Mouse (Mus musculus): ENCODE measurements around the gene Cenpq. TPM values are rescaled to one million over a fixed set of nuclear protein-coding genes. Genes with fewer than 3 reads are reported as not detected.

Gene Cenpq
- 1 to 10 TPM; 4.5 to 4.7 TPM for total RNA-seq (2021)
- long read RNA-seq, experiment 1, transcript Cenpq-201 (9 exons, 1,942 nt) = major isoform, 6 of 7 reads
- long read RNA-seq, experiment 1, partial matches to known transcripts = 0 of 7 reads
- long read RNA-seq, experiment 1, other reads (novel, unspliced or antisense) = 1 of 7 reads
- long read RNA-seq, experiment 2, partial matches to known transcripts = 0 of 5 reads
- long read RNA-seq, experiment 2, other reads (novel, unspliced or antisense) = 1 of 5 reads

DNA sequence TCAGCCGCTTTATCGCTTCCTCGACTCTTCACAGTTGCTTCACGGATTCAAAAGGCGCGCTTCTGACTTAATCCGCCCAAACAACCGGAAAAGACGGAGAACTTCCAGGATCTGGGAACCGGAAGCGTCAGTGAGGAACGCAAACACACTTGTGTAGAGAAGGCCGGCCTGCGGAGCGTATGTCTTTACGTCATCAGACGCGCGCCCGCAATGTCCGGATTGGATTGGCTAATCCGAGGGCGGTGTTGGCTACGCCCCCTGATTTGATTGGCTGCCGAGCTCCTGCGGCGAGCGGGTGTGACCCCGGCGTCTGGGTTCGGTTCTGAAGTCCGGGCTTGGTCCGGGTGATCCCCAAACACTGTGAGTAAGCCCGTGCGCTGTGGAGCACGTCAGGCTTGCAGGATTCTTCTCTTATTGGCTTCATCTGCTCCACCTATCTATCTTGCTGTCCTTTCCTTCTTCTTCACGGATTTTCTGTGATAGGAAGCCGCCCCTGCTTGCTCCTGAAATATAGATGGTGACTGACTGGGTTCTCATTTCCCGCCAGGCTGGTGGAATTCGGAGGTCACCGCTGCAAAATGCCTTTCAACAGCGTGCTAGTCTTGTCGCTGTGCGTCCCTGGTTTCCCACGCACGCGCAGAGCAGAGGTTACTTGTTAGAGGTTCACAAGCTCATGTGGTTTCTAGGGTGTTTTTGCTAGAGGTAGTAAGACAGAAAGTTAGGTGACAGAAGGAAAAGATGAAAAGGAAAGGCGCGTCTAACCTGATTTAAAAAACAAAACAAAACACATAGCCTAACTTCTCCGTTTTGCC lies at the start of gene Cenpq, which contains the start of gene Mut:
TSS of gene Cenpq (minus strand) at position 628 of the 812 bp plus-strand sequence.
TSS of gene Mut (plus strand) at position 266 of the 812 bp plus-strand sequence.
- intact Hi-C loops (cut with DNase I; ENCODE audit: low total_unique reads) = no loop called here
- DNase-seq = peak; percentile 98

DNA sequence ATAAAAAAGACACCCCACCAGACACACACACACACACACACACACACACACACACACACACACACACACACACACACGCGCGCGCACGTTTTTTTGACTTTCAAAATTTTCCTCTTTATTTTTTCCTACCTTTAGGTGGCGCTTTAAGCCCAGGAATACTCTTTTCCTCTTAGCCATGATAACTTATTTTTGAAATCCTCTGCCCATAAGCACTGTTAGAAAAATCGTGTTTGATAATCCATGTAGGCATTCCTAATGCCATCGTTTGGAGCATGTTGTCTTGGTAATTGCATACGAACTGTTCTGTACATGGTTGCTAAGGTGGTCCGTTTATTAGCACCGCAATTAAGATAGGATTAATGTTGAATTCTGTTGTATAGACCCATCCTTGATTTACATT lies 43.1 kb upstream of the Cenpq start:
- intact Hi-C loops (cut with DNase I; ENCODE audit: low total_unique reads) = no loop called here
- DNase-seq = no peak

DNA sequence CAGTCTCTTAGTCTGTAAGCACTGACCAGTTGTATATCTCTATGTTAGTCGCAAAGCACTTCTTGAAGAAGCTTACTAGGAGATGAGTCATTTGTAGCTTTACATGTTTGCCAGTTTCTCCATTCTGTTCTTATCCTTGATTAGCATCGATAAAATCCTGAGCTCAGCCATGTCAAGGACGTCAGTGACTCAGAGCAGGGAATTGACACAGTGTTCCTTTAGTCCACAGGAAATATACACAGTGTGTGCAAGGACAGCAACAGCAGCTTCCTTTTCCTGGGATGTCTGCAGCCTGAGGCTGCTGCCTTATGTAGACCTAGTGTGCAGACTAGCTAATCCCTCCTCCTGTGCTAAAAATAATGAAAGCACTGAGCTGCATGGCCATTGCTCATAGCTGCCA lies 13.7 kb upstream of the Cenpq start:
- intact Hi-C loops (cut with DNase I; ENCODE audit: low total_unique reads) = no loop called here
- no peak for DNase-seq

DNA sequence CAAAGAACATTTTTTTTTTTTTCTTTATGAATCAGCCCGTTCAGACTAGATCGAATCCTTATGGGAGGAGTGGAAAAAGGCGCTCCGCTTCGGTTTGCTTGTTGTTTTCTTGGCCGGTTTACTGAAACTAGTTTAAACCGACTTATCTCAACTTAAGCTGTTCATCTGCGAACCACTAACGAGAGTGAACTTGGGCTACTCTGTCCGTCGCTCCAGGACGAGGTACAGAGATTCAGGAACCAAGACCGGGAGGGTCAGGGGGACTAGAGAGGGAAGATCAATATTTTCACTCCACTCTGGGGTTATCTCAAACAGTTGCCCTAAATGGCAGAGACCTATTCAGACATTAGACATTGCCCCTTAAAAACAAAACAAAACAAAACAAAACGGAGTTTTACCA lies 862 bp downstream of the Cenpq start:
- intact Hi-C loops (cut with DNase I; ENCODE audit: low total_unique reads) = no loop called here
- no peak for DNase-seq

DNA sequence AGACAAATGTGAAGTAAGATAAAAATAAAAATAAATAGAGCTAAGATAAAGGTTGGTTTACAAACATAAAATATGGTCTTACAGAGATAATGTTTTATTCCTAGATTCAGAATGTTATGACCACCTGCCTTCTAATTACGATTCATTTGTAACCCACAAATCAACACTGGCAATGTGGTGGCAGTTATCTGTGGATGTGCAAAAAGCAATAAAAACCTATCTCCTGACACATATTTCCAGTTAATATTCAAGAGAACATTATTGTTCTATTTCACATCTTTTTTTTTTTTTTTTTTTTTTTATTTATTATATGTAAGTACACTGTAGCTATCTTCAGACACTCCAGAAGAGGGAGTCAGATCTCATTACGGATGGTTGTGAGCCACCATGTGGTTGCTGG lies 19.3 kb downstream of the Cenpq start:
- DNase-seq = no peak
- intact Hi-C loops (cut with DNase I; ENCODE audit: low total_unique reads) = no loop called here

DNA sequence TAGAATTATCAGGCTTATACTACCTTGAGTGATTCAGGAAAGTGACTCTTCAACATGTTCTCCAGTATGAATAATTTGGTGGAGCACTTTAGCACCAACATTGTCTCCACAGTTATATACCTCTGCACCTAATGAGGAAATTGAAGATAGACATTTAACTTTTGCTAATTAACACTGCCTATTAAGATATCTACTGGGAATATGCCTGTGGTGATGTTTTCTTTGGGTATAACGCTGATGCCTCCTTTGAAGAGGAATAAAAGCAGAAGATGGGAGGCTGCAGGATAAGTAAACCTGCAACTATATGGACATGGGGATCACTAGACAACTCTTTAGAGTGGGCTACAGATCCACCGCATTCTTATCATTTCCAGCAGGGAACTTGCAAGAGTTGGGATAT lies 20.6 kb downstream of the Cenpq start, which contains the start of gene Glyatl3:
TSS of gene Glyatl3 (minus strand) at position 101 of the 400 bp plus-strand sequence.
- DNase-seq = no peak
- intact Hi-C loops (cut with DNase I; ENCODE audit: low total_unique reads) = no loop called here

DNA sequence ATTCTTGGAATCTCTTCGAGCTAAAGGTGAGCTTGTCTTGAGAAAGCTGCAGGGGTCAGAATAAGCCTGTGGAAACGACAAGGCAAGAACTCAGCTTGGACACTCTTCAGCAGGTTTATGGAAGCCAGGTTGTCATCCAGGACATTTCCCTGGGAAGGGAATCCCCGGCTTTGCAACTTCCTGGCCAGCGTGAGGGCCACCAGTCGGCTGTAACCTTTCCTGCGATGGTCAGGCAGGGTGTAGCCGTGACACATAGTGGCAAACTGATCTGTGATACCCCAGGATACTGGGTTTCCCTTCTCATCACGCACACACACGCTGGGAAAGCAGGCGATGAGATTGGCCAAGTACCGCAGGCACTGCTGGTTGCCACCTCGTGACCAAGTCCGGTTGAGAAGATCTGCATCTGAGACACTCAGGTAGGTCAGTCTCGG lies 30.1 kb downstream of the Cenpq start:
- DNase-seq = no peak
- intact Hi-C loops (cut with DNase I; ENCODE audit: low total_unique reads) = no loop called here

DNA sequence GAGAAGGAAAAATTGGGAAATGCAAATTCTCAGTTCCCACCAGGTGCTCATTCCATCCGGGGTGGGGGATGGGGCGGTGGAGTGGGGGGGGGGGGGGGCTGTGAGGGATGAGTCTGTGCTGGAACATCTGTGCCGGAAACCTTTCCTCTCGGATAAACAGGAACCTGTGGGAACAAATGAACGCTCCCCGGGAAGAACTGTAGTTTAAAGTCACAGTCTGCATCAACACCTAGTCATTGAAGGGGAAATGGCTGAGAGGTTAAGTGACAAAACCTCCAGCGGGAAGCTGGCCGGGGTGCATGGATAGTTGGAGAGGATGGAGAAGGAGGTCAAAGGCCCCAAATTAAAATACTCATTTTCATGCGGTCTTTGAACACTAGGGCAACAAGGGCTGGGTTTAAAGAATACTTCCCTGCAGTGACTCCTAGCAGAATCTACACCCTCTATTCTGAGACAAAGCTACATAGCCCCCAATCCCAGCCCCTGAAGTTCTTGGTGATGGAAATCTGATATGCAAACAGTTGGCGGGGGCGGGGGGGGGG lies 30.7 kb downstream of the Cenpq start:
- DNase-seq = no peak
- intact Hi-C loops (cut with DNase I; ENCODE audit: low total_unique reads) = no loop called here

DNA sequence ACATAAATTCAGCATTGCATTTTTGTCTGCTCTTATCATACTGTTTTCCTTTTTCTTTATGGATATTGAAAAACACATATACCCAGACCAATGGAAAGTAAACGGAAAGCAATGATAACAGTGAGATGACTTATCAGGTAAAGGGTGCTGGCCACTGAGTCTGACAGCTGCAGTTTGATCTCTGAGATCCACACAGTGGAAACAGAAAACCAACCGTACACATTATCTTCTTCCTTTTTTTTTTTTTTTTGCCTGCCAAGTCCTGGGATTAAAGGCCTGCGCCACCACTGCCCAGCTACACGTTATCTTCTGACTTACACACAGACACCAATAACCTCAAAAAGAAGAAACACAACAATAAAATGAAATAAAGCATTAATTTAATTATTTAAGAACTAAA lies 31.5 kb downstream of the Cenpq start:
- DNase-seq = no peak
- intact Hi-C loops (cut with DNase I; ENCODE audit: low total_unique reads) = no loop called here

DNA sequence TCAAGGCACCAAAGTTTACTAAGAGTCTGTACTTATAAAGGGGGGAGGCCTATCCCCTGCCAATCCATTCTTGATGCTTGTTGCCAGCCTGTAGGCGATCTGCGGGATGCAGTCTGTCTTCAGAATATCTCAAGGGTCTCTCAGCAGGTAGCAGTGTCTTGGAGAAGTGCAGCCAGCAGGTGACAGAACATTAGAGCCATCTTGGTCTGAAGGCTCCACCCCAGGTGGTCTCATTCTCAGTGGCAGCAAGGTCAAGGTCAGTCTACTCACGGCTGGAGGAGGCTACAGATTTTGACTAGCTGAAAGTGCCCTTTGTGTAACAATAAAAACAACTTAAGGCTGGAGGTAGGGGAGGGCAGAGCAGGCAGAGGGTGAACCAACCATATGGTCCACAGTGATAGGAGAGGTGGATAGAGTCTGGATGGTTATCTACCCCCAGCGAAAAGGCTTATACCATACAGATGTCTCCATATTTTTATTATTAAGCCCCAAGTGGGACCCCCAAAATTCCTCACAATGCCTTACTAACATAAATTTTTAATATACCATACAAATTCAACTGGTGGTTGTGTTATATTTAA lies 35.0 kb downstream of the Cenpq start:
- intact Hi-C loops (cut with DNase I; ENCODE audit: low total_unique reads) = loop anchor here (5.0 kb wide), 1 partner anchor 63 kb away; no protein-coding TSS in a partner anchor
- DNase-seq = no peak

DNA sequence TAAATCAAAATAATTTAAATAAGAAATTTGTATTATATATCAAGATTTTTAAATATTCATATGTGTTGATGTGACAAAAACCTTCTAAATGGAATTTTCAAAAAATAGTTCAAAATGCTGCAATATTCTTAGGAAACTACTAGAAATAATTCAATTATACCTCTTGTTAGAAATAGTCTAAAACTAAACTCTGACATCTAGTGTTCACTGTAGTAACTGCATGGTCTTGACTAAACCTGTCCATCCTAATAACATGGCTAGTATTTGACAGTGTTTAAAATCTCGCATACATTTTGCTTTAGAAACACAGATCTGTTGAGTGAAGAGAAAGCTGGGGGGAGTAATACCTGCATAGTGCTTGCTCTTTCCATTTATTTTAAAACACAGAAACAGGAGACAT lies 38.0 kb downstream of the Cenpq start:
- intact Hi-C loops (cut with DNase I; ENCODE audit: low total_unique reads) = loop anchor here (5.0 kb wide), 1 partner anchor 60 kb away; no protein-coding TSS in a partner anchor
- no peak for DNase-seq

DNA sequence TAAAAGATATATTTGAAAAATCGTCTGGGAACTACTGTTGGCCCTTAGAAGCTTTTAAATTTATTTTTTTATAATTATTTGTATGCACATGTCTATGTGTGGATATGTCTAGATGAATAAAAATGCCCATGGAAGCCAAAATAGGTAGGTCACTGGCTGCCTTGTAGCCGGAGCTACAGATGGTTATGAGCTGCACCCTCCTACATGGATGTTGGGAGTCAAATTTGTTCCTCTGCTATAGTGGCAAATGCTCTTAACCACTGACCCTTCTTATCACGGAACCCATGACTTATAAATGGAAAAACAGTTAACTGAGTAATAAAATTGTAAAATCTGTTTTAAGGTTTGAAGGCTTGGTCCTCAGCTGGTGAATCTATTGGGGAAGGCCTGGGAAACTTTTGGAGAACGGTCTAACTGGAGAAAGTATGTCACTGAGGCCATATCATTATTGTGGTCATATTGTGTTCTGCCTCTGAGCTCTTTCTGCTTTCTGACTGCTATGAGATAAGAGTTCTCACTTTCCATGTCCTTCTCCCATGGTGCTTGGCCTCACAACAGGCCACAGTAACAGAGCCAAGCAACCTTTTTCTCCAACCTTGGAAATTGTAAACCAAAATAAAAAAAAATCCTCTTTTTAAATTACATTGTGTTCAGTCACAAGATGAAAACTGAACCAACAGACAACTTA lies 46.9 kb downstream of the Cenpq start:
- intact Hi-C loops (cut with DNase I; ENCODE audit: low total_unique reads) = no loop called here
- DNase-seq = no peak

DNA sequence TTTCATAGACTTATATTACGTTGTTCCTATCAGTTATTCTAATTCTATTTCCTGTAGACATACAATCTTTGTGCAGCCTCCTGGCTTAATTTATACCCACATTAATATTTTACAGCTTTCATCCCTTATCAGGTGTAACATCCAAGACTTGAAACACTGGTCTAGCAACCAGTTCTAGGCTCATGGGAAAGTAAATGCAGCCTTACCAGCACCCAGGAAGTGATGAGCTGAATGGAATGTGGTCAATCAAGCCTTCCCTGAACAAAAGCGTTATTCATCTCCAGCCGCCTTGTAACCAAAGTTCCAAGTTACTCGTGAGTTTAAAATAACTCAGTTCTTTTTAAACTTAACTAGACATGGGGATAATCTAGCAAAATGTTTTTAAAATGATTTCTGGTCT lies 49.7 kb downstream of the Cenpq start:
- no peak for DNase-seq
- intact Hi-C loops (cut with DNase I; ENCODE audit: low total_unique reads) = no loop called here

DNA sequence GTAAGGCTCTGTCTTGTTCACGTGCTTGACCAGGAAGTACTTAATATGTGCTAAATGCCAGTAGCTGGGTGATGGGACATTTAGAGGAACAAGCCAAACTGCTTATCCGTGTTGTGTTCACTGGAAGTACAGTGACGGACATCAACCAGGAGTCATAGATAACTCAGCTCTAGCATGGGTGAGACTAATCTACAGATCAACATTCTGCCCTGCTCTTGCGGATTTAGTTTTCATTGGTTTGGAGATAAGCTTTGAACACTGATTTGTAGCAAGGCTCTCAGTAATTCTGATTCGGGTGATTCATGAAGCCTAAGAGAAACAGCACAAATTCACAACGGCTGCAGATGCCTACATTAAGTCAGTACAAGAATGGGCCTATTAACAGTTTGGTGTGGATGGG lies 52.7 kb downstream of the Cenpq start:
- no peak for DNase-seq

DNA sequence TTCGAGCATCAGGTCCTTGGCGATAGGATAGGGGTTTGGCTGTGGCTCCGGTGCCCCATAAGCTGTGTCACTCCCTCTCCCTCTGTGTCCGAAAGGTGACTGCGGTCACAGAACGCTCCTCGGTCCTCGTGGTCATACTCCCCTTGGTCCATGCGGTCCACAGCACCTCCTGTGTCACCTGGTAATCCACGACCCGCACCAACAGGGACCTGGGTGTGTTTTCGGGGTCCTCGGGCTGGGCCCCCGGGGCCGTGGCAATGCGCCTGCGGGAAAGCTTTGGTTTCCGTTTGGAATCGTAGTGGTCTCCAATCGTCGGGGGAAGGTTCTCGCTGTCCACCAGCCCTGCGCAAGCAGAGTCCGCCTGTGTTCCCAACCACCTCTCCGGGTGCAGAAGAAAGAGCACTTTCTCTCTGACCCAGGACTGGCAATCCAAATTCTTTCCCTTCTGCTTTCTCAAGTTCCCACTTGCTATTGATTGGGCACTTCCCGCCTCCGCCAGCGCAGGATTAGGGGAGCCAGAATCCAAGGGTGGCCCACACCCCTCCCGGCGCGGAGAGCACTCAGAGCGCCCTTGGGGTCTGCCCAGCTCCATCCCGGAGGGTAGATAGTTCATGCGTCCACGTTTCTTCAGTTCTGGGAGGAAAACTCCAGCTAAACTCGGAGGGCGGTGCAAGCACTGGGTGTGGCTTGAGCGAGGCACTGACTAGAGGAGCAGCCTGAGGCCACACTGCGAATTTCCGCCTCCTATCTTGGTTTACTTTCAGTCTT lies 54.7 kb downstream of the Cenpq start, which contains the start of gene 9130008F23Rik:
TSS of gene 9130008F23Rik (minus strand) at position 636 of the 768 bp plus-strand sequence.
- intact Hi-C loops (cut with DNase I; ENCODE audit: low total_unique reads) = no loop called here

More for the DNA sequence above, 52.7 kb downstream of the Cenpq start:
- intact Hi-C loops (cut with DNase I; ENCODE audit: low total_unique reads) = no loop called here

DNA sequence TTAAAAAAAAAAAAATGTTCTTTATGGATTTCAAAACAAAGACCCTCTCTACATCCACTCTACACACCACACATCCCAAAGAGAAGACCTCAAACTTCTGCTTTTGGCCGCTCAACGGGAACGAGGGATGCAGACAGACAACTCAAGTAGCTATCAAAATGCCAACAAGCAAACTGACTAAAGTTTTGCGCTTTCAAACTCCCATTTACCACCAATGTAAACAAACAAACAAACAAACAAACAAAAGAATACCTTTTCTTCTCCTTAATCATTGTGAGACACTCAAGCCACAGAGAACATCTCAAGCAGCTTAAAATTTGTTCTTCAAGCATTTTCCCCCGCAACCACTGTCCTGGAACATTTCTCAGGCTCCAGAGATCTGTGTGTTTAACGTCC lies 55.3 kb downstream of the Cenpq start:
- DNase-seq = no peak
- intact Hi-C loops (cut with DNase I; ENCODE audit: low total_unique reads) = no loop called here

More for the DNA sequence above, 54.7 kb downstream of the Cenpq start, which contains the start of gene 9130008F23Rik:
- DNase-seq = peak; percentile 36

DNA sequence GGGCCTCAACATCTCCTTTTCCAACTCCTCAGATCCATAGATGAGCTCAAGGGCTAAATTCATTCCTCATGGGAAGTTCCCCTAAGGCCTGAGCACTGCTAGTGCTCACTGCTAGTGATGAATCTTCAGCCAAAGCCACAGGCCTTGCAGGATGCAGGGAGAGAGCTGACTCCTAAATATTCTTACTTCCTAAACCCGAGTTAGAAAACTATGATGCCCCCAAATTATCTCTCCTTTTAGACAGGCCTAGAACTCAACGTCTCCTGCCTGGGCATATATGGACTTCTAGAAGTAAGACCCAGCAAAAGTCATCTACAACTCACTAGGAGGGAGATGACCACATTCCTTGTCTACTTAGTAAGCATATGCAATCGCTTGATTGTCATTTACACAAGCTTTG lies 57.1 kb downstream of the Cenpq start:
- DNase-seq = no peak
- intact Hi-C loops (cut with DNase I; ENCODE audit: low total_unique reads) = no loop called here

DNA sequence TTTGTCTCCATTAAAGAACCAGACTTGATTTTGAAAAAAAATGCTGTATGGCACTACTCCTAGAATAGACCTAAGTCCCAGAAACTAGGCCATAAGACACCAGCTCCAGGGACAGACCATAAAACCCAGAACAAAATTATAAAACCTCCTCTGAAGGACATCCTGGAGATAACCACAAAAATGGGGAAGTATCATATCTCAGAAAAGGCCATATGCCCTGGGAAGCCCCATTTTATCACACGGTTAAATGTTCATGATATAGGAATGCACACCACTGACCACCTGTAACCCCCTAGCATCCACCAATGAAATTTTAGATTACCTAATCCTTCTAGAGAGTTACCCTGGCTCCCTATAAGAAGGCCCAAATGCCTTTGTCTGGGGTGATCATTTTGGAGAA lies 59.3 kb downstream of the Cenpq start:
- intact Hi-C loops (cut with DNase I; ENCODE audit: low total_unique reads) = no loop called here
- no peak for DNase-seq

DNA sequence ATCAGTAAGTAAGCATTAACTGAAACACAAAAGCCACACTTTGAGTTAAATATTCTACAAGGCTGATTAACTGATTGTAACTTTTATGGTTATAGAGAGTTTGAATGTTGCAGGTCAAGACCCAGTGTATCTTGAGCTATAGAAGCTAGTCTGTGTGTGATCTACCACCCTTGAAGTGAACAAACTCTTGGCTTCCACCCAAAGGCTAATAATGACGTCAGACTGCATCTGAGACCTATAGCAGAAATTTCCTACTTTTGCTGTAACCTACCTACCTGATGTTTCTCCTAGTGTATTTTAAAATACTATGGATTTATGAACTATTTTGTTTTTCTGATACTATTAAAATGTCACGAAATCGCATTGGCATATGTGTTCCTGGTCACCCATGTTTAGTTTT lies 60.1 kb downstream of the Cenpq start:
- intact Hi-C loops (cut with DNase I; ENCODE audit: low total_unique reads) = no loop called here
- no peak for DNase-seq

All from gastrocnemius, postnatal 14 days (tissue).